Mouse (Mus musculus) heart, adult 2 months (tissue): ENCODE results near the gene Azin2. TPM values are rescaled to one million over a fixed set of nuclear protein-coding genes. Genes with fewer than 3 reads are reported as not detected.

ENCODE experiments used
- DNase-seq, 2 experiments: peaks; one replicate each; pipeline ENCODE4 v3.0.0; 2021
- H3K27ac ChIP-seq: fragments of 200-600 bp; 2 replicates; pipeline ENCODE4 v1.8.1; 2022
- H3K27me3 ChIP-seq: fragments of 200-500 bp; 2 replicates; pipeline ENCODE4 v1.6.1; 2012; ENCODE audit warnings: mild to moderate bottlenecking, low read length, inconsistent platforms, mixed read lengths; ENCODE audit not compliant: control insufficient read depth, insufficient read depth
- H3K36me3 ChIP-seq: fragments of 200-500 bp; 2 replicates; pipeline ENCODE4 v1.6.1; 2012; ENCODE audit warnings: low read length, inconsistent platforms; ENCODE audit not compliant: control insufficient read depth, insufficient read depth
- H3K4me1 ChIP-seq: fragments of 200-500 bp; 2 replicates; pipeline ENCODE4 v1.6.1; 2011; ENCODE audit warnings: low read length; ENCODE audit not compliant: control insufficient read depth, insufficient read depth
- H3K4me3 ChIP-seq: fragments of 200-600 bp; 2 replicates; pipeline ENCODE4 v1.8.1; 2022
- H3K79me2 ChIP-seq: fragments of 200-500 bp; replicated peaks from 2 replicates; pipeline ENCODE4 v1.6.1; 2012; ENCODE audit warnings: mild to moderate bottlenecking, inconsistent platforms, low read length, moderate library complexity, mixed read lengths; ENCODE audit not compliant: control insufficient read depth, insufficient read depth
- H3K9ac ChIP-seq: fragments of 200-500 bp; 2 replicates; pipeline ENCODE4 v1.6.1; 2012; ENCODE audit warnings: low read depth, mild to moderate bottlenecking, control low read depth, inconsistent platforms, low read length, mixed read lengths
- CTCF ChIP-seq: fragments of 200-600 bp; IDR thresholded peaks from 2 replicates; pipeline ENCODE4 v1.8.1; 2022; ENCODE audit warnings: antibody characterized with exemption, mild to moderate bottlenecking, moderate library complexity
- EP300 ChIP-seq: fragments of 200-500 bp; IDR thresholded peaks from 2 replicates; pipeline ENCODE4 v1.6.1; 2011; ENCODE audit warnings: low read depth, low read length, control low read depth; ENCODE audit not compliant: insufficient read depth
- POLR2A ChIP-seq: fragments of 200-500 bp; IDR thresholded peaks from 2 replicates; pipeline ENCODE4 v1.6.1; 2011; ENCODE audit warnings: mild to moderate bottlenecking, low read depth, low read length, control low read depth; ENCODE audit not compliant: insufficient read depth
- WGBS: fragments of 180-500 bp; shearing (Covaris S2); methylation state at CpG from one replicate; pipeline ENCODE4 v1.1.7; 2018; 5-methylcytosine and 5-hydroxymethylcytosine counted together
- intact Hi-C: fragments of 180-260 bp; cut with DNase I; formaldehyde crosslinking; loops from one replicate; pipeline ENCODE4 v1.15.1; 2025
- polyA plus RNA-seq: library from polyadenylated mRNA; depleted of rRNA; stranded (reverse); fragments of >200 nt; gene quantifications from 2 replicates; pipeline ENCODE4 v1.2.3, GENCODE M21; 2012
- total RNA-seq, 2 experiments: library from RNA; stranded (reverse); gene quantifications; 2 replicates each; pipeline ENCODE4 v1.2.3; 2021

Azin2 gene
- total and polyA plus RNA-seq, 3 experiments: 2.0 to 3.7 (median 3.0) TPM

DNA sequence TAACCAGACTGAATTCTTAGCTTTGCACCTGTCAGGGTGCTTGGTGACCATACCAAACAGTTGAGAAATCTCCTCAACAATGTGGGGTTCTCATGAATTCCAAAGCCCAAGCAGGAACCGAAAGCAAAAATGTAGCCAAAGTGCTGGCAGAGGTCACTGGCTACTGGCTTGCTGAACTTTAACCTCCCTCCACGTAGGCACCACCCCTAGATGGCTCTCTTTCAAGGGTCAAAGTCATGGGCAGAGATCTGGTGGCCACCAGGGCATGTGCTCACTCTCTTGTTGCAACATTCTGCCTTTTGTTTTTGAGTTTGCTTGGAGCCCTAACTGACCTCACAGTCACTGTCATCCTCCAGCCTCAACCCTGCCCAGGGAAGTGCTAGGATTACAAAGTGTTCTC lies 21.4 kb upstream of the Azin2 start:
- Histone ChIP-seq H3K27ac (no peak overlapping the region), H3K36me3 (no peaks in the 10 kb centered on the region), H3K9ac (no peak overlapping the region), H3K79me2 (no peaks in the 10 kb centered on the region), H3K4me1 (peaks cover 3% of the 10 kb centered on the region; the same call in 1 of the 2 replicates), H3K27me3 (no peaks in the 10 kb centered on the region), H3K4me3 (no peak overlapping the region)
- peak in 1 of 2 experiments; percentile 47 for DNase-seq
- intact Hi-C loops: loop anchor here (5.0 kb wide), 1 partner anchor 34 kb away; no protein-coding TSS in a partner anchor
- TF ChIP-seq CTCF (no peak), EP300 (no peak), POLR2A (no peak)
- WGBS: 57% methylated on average over 2 of the region's 2 CpGs

DNA sequence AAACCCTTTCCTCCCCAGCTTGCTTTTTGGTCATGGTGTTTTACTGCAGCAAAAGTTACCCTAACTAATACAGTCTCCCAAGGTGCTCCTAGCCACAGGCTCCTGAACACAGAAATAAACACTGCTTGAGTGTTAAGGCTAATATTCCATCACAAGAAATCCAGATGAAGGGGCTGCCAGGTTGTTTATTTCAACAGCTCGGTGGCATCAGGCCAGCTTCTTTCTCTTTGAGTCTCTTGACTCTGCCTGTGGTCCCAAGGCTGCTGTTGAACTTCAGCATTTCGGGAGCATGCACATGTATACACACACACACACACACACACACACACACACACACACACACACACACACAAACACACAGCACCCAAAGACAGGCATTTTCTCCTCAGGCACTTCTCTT lies 20.9 kb upstream of the Azin2 start:
- H3K27ac ChIP-seq: no peak overlapping the region
- no peak for TF ChIP-seq POLR2A
- TF ChIP-seq EP300: no peak
- no peak for TF ChIP-seq CTCF
- intact Hi-C loops: loop anchor here (5.0 kb wide), 1 partner anchor 34 kb away; no protein-coding TSS in a partner anchor

DNA sequence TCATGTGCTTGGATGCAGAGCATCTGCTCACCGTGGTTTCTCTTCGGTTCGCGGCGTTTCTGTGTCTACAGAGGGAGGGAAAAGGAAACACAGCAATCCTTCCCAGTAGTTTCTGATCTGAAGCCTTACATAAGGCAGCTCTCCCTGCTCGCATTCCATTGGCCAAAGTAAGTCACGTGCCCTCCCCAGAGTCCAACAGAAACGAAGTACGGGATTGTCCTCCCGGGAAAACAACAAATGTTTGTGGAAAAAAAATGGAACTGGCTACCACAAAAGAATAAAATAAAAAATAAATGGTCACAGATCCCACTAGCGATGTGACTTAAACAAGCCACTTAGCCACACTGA lies 19.6 kb upstream of the Azin2 start:
- Histone ChIP-seq H3K9ac (no peak overlapping the region), H3K27ac (no peak overlapping the region), H3K27me3 (no peaks in the 10 kb centered on the region), H3K4me1 (peaks cover 3% of the 10 kb centered on the region; the same call in 1 of the 2 replicates), H3K36me3 (no peaks in the 10 kb centered on the region), H3K79me2 (no peaks in the 10 kb centered on the region), H3K4me3 (no peak overlapping the region)
- 74% methylated on average over 11 of the region's 11 CpGs for WGBS
- no peak for TF ChIP-seq EP300
- intact Hi-C loops: loop anchor here (5.0 kb wide), 1 partner anchor 35 kb away; no protein-coding TSS in a partner anchor
- DNase-seq: no peak

More for the DNA sequence above, 20.9 kb upstream of the Azin2 start:
- H3K27me3 ChIP-seq: no peaks in the 10 kb centered on the region
- no peak overlapping the region for H3K9ac ChIP-seq
- 57% methylated on average over 2 of the region's 2 CpGs for WGBS
- H3K4me1 ChIP-seq: peaks cover 3% of the 10 kb centered on the region; the same call in 1 of the 2 replicates
- no peak overlapping the region for H3K4me3 ChIP-seq
- DNase-seq: no peak
- H3K79me2 ChIP-seq: no peaks in the 10 kb centered on the region
- no peaks in the 10 kb centered on the region for H3K36me3 ChIP-seq

DNA sequence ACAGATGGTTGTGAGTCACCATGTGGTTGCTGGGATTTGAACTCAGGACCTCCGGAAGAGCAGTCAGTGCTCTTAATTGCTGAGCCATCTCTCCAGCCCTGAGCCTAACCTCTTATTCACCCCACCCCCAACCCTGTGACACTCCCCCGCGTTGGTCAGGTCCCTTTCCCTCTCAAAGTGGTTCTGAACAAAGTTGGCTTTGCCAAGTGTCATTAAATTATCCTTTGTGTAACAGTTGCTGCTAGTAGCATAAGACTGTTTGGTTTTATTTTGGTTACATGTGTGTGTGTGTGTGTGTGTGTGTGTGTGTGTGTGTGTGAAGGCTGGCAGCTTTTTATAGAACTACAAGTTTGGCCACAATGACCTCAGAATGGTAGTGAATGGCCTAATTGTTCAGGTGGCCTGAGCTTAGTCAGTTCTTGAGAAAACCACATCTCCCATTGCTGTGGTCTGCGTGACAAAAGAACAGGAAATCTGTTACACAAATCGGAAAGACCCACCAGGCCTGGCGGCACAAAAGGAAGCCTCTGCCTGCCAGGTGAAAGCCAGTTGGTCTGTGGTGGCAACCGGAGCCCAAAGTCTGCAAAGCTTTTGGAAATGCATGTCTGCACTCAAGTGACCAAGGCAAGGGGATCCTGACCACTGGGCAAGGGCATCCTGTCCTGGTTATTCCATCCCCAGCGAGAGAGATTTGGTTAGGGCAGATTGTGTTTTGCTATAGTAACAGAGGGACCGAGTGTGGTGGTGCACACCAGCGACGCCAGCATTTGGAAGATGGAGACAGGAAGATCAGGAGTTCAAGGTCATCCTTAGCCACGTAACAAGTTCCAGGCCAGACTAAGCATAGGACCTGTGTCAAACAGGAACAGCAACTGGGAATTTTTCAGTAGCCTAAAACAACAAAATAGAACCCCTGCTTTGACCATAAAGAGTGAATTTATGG lies 18.9 kb upstream of the Azin2 start:
- H3K79me2 ChIP-seq: no peaks in the 10 kb centered on the region
- DNase-seq: peak in 1 of 2 experiments; percentile 27
- H3K4me3 ChIP-seq: no peak overlapping the region
- H3K27me3 ChIP-seq: no peaks in the 10 kb centered on the region
- H3K27ac ChIP-seq: no peak overlapping the region
- intact Hi-C loops: loop anchor here (5.0 kb wide), 1 partner anchor 36 kb away; no protein-coding TSS in a partner anchor
- no peak overlapping the region for H3K9ac ChIP-seq
- no peaks in the 10 kb centered on the region for H3K36me3 ChIP-seq
- TF ChIP-seq EP300 (no peak), CTCF (no peak), POLR2A (no peak)
- H3K4me1 ChIP-seq: peaks cover 3% of the 10 kb centered on the region; the same call in 1 of the 2 replicates
- WGBS: 55% methylated on average over 12 of the region's 12 CpGs

DNA sequence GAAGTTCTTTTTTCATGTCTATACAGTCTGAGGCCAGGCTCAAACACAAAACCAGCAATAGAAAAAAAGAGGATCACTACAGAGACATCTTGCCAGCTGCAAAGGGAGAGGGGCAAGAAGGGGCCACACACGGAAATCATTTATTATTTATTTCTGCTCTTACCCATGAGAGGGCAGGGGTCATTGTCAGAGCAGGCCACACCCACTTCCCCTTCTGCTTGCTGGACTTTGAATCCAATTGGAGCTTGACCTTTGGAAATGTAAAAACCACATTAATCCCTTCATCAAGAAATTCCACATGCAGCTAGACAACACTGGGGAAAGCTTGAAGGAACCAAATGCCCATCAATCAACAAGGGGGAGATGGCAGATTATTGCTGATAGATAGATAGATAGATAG lies 16.4 kb upstream of the Azin2 start:
- H3K4me3 ChIP-seq: no peak overlapping the region
- H3K36me3 ChIP-seq: no peaks in the 10 kb centered on the region
- H3K27ac ChIP-seq: no peak overlapping the region
- DNase-seq: no peak
- 48% methylated on average over 1 of the region's 1 CpGs for WGBS
- no peaks in the 10 kb centered on the region for H3K27me3 ChIP-seq
- peaks cover 3% of the 10 kb centered on the region; the same call in 1 of the 2 replicates for H3K4me1 ChIP-seq
- H3K9ac ChIP-seq: no peak overlapping the region
- no peaks in the 10 kb centered on the region for H3K79me2 ChIP-seq
- TF ChIP-seq POLR2A (no peak), EP300 (no peak), CTCF (no peak)
- intact Hi-C loops: no loop called here

DNA sequence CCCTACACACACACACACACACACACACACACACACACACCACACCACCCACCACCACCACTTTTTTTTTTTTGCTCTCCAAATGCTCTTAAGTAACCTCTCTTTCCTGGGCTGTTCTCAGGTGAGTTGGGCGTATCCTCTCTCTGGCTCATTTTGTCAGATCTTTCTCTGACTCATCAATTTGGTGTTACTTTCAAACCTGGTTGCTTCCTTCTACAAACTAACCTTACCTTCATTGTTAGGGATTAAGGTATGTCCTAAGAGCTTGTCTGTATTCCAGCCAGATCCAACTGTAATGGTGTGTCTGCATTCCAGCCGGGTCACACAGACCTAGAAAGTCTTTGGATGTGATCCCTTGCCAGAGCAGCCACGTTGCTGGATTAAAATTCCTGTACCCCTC lies 15.0 kb upstream of the Azin2 start:
- peaks cover 3% of the 10 kb centered on the region; the same call in 1 of the 2 replicates for H3K4me1 ChIP-seq
- H3K79me2 ChIP-seq: no peaks in the 10 kb centered on the region
- no peak for DNase-seq
- no peak for TF ChIP-seq CTCF
- no peak for TF ChIP-seq POLR2A
- H3K9ac ChIP-seq: no peak overlapping the region
- H3K27me3 ChIP-seq: no peaks in the 10 kb centered on the region
- H3K4me3 ChIP-seq: no peak overlapping the region
- H3K27ac ChIP-seq: no peak overlapping the region
- WGBS: 59% methylated on average over 3 of the region's 3 CpGs
- no peaks in the 10 kb centered on the region for H3K36me3 ChIP-seq
- intact Hi-C loops: no loop called here
